Mouse (Mus musculus) olfactory bulb, adult 2 months (tissue): ENCODE data around the gene Slc6a20b. TPM values are rescaled to one million over a fixed set of nuclear protein-coding genes. Genes with fewer than 3 reads are reported as not detected.

Experiments used
- H3K27ac ChIP-seq: fragments of 200-500 bp; 2 replicates; pipeline ENCODE4 v1.5.1; 2012; ENCODE audit warnings: low read depth, low read length; ENCODE audit not compliant: insufficient read depth
- H3K4me1 ChIP-seq: fragments of 200-500 bp; 2 replicates; pipeline ENCODE4 v1.6.1; 2012; ENCODE audit warnings: low read length; ENCODE audit not compliant: control insufficient read depth, insufficient read depth
- H3K4me3 ChIP-seq: fragments of 200-500 bp; 2 replicates; pipeline ENCODE4 v1.5.1; 2012; ENCODE audit warnings: mild to moderate bottlenecking, low read depth, low read length, moderate library complexity; ENCODE audit not compliant: insufficient read depth
- CTCF ChIP-seq: fragments of 200-500 bp; IDR thresholded peaks from 2 replicates; pipeline ENCODE4 v1.5.1; 2012; ENCODE audit warnings: low read depth, mild to moderate bottlenecking, low read length, moderate library complexity; ENCODE audit not compliant: insufficient read depth
- POLR2A ChIP-seq: fragments of 200-500 bp; IDR thresholded peaks from 2 replicates; pipeline ENCODE4 v1.6.1; 2012; ENCODE audit warnings: mild to moderate bottlenecking, low read depth, low read length, moderate library complexity; ENCODE audit not compliant: insufficient read depth
- WGBS: fragments of 180-500 bp; shearing (Covaris S2); methylation state at CpG from one replicate; pipeline ENCODE4 v1.1.7; 2018; 5-methylcytosine and 5-hydroxymethylcytosine counted together
- polyA plus RNA-seq: library from polyadenylated mRNA; stranded (reverse); fragments of >200 nt; gene quantifications from 2 replicates; pipeline ENCODE4 v1.2.4, GENCODE M21; 2012; ENCODE audit warnings: low replicate concordance; ENCODE audit not compliant: missing spikeins, insufficient read depth, insufficient read length

The Slc6a20b gene
- polyA plus RNA-seq, 1 experiment: not detected

DNA sequence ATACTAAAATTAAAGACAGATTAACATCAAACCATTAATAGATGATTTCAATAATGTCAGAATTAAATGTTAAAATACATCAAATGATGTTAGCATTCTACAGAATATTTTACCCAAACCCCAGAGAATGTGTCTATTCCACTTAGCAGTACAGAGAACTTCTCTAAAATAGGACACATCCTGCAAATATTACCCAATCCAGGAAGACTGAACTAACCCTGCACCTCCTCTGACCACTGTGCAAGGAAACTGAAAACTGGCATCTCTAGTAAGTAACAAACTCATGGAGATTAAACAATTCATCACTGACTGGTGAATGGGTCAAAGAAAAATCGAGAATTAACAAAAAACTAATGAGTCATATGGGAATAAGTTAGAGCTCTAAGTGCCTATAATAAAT lies 30.8 kb downstream of the Slc6a20b start:
- H3K4me3 ChIP-seq: no peak overlapping the region
- WGBS: 87% methylated on average over 1 of the region's 1 CpGs

GRCm38 (mm10) chr9:123597376-123597775 lies 35.0 kb downstream of the Slc6a20b start:
- WGBS: 97% methylated on average over 2 of the region's 2 CpGs
- H3K4me1 ChIP-seq: no peaks in the 10 kb centered on the region
- H3K27ac ChIP-seq: no peak overlapping the region
- TF ChIP-seq POLR2A (no peak), CTCF (no peak)
- H3K4me3 ChIP-seq: no peak overlapping the region

More for the DNA sequence above, 30.8 kb downstream of the Slc6a20b start:
- H3K4me1 ChIP-seq: no peaks in the 10 kb centered on the region
- TF ChIP-seq POLR2A: no peak
- no peak for TF ChIP-seq CTCF
- no peak overlapping the region for H3K27ac ChIP-seq

GRCm38 (mm10) chr9:123596910-123597309 lies 35.5 kb downstream of the Slc6a20b start:
- no peak overlapping the region for H3K27ac ChIP-seq
- no peak overlapping the region for H3K4me3 ChIP-seq
- TF ChIP-seq CTCF: no peak
- no peak for TF ChIP-seq POLR2A
- H3K4me1 ChIP-seq: no peaks in the 10 kb centered on the region
- WGBS: 93% methylated on average over 2 of the region's 2 CpGs

- WGBS: 95% methylated on average over 4 of the region's 4 CpGs
- H3K27ac ChIP-seq: no peak overlapping the region
- no peak overlapping the region for H3K4me3 ChIP-seq
- no peaks in the 10 kb centered on the region for H3K4me1 ChIP-seq
- TF ChIP-seq CTCF (no peak), POLR2A (no peak)
These were observed 37.2 kb downstream of the Slc6a20b start for GRCm38 (mm10) chr9:123595194-123595593.

GRCm38 (mm10) chr9:123589240-123589910 lies 43.0 kb downstream of the Slc6a20b start:
- 91% methylated on average over 7 of the region's 7 CpGs for WGBS
- no peak overlapping the region for H3K27ac ChIP-seq
- no peaks in the 10 kb centered on the region for H3K4me1 ChIP-seq
- H3K4me3 ChIP-seq: no peak overlapping the region
- TF ChIP-seq CTCF: no peak
- no peak for TF ChIP-seq POLR2A

DNA sequence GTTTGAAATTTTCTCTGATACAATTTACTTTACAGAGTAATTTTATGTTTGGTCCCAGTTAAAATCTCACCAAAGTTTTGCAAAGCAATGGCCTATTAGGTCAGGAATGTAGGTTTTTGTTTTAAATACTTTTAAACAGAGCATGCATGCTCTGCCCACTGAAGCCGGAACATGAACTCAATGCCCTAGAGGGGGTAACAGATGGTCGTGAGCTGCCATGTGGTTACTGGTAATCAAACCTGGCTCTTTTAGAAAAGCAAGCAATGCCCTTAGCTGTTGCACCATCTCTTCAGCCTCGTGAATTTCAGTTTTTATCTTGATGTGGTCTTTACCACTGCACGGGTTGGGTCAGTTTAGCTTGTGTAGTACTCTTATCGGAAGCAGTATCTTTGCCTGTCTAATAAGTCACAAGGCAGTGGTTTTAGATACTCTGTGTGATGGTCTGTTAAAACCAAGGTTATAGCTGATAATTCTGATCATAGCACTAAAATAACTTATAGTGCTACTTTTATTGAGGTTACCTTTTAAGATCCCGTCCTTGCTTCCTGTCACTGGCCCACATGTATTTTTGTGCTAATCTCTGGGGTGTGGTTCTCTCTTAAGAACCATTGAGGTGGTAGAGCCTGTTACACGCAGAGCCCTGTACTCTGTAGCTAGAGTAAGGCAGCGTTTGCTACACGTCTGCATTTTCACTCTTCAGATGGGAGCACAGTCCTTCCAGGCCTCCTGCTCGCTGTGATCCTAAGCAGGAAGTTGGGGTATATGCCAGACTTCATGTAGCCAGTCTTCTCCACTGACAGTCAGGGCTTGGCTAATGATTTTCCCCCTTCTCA lies 54.8 kb downstream of the Slc6a20b start:
- Histone ChIP-seq H3K27ac (no peak overlapping the region), H3K4me1 (no peaks in the 10 kb centered on the region), H3K4me3 (no peak overlapping the region)
- 90% methylated on average over 10 of the region's 10 CpGs for WGBS
- TF ChIP-seq CTCF: no peak
- no peak for TF ChIP-seq POLR2A

- no peak overlapping the region for H3K4me3 ChIP-seq
- no peak for TF ChIP-seq POLR2A
- TF ChIP-seq CTCF: no peak
- H3K4me1 ChIP-seq: peaks cover 3% of the 10 kb centered on the region
- 0 out of 2 replicates have a peak overlapping the region, but pooled peaks have one; percentile 23 for H3K27ac ChIP-seq
- whole genome bisulfite sequencing: 18% methylated on average over 3 of the region's 3 CpGs
These were observed 77.8 kb downstream of the Slc6a20b start for GRCm38 (mm10) chr9:123554599-123554998.

Other genes with a start within 250 kb of the Slc6a20b start
- not detected in 2 replicates for gene Limd1, start 153.9 kb downstream of the Slc6a20b start, polyA plus RNA-seq
- gene Sacm1l, start 102.8 kb downstream of the Slc6a20b start, polyA plus RNA-seq: not detected in 2 replicates
- 500 TPM in 1 of 2 replicates, not detected in the other for gene Ccr9, start 45.9 kb upstream of the Slc6a20b start, polyA plus RNA-seq
- gene Slc6a20a, start 46.3 kb upstream of the Slc6a20b start, polyA plus RNA-seq: not detected in 2 replicates
- not detected in 2 replicates for gene Lztfl1, start 85.1 kb upstream of the Slc6a20b start, polyA plus RNA-seq
- not detected in 2 replicates for gene Cxcr6, start 173.9 kb upstream of the Slc6a20b start, polyA plus RNA-seq
- gene Fyco1, start 219.3 kb upstream of the Slc6a20b start, polyA plus RNA-seq: not detected in 2 replicates
- not detected in 2 replicates for gene Xcr1, start 229.5 kb upstream of the Slc6a20b start, polyA plus RNA-seq